Mouse (Mus musculus) stomach, embryonic 16.5 days (tissue): ENCODE measurements around the gene Tinagl1. TPM values are rescaled to one million over a fixed set of nuclear protein-coding genes. Genes with fewer than 3 reads are reported as not detected.

Source experiments
- ATAC-seq: fragments of 200-750 bp; cut with Nextera tagmentation; 2 replicates; pipeline ENCODE4 v1.8.0; 2017; ENCODE audit warnings: moderate number of reproducible peaks, moderate TSS enrichment; ENCODE audit not compliant: insufficient read depth, low FRiP score
- H3K27ac ChIP-seq: fragments of 300-500 bp; sonication (generic); 2 replicates; pipeline ENCODE4 v1.5.1; 2014; ENCODE audit warnings: low read length
- H3K27me3 ChIP-seq: fragments of 300-500 bp; sonication (generic); 2 replicates; pipeline ENCODE4 v1.6.1; 2014; ENCODE audit warnings: low read length, control low read depth, mixed read lengths; ENCODE audit not compliant: control insufficient read depth, insufficient read depth
- H3K36me3 ChIP-seq: fragments of 300-500 bp; sonication (generic); 2 replicates; pipeline ENCODE4 v1.6.1; 2014; ENCODE audit warnings: low read length; ENCODE audit not compliant: control insufficient read depth, insufficient read depth
- H3K4me1 ChIP-seq: fragments of 300-500 bp; sonication (generic); 2 replicates; pipeline ENCODE4 v1.6.1; 2014; ENCODE audit warnings: low read length, control low read depth, mixed read lengths; ENCODE audit not compliant: control insufficient read depth, insufficient read depth
- H3K4me2 ChIP-seq: fragments of 300-500 bp; sonication (generic); 2 replicates; pipeline ENCODE4 v1.6.1; 2014; ENCODE audit warnings: low read depth, low read length, mixed read lengths
- H3K4me3 ChIP-seq: fragments of 300-500 bp; sonication (generic); replicated peaks from 2 replicates; pipeline ENCODE4 v1.5.1; 2014; ENCODE audit warnings: mild to moderate bottlenecking, low read length
- H3K9ac ChIP-seq: fragments of 300-500 bp; sonication (generic); 2 replicates; pipeline ENCODE4 v1.6.1; 2014; ENCODE audit warnings: low read length
- H3K9me3 ChIP-seq: fragments of 300-500 bp; sonication (generic); replicated peaks from 2 replicates; pipeline ENCODE4 v1.6.1; 2016; ENCODE audit warnings: low read length, control low read depth; ENCODE audit not compliant: control insufficient read depth
- WGBS: fragments of 180-500 bp; shearing (Covaris S2); extraction: QIAGEN DNeasy Blood & Tissue Kit; methylation state at CpG from one replicate; pipeline ENCODE4 v1.1.7; 2014; 5-methylcytosine and 5-hydroxymethylcytosine counted together
- polyA plus RNA-seq: library from polyadenylated mRNA; unstranded; fragments of >200 nt; fragmentation: Nextera tagmentation; extraction: Ambion mirVana; gene quantifications from 2 replicates; pipeline ENCODE4 v1.2.1, GENCODE M21; 2015

Gene Tinagl1
- polyA plus RNA-seq, 1 experiment from 2014 or later = 62.7 TPM

DNA sequence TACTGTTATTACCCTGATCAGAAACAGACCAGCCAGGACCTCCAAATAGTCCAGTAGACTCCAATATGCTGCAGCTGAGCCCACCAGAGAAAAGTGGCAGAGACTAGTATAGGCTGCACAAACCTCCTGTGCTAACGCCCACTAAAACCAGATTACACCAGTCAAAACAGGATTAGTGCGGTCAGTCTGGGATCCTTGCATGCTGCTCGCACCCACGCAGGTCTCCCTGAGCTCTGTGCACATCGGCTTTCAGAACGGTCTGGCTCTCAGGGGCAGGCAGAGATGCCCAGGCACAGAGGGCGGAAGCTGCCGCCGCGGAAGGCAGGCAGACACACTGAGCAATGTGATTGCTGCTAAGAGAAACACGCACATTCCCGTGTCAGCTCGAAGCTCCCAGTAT lies 8.1 kb upstream of the Tinagl1 start:
- Histone ChIP-seq H3K4me2 (no peak overlapping the region), H3K36me3 (no peaks in the 10 kb centered on the region), H3K27me3 (no peaks in the 10 kb centered on the region), H3K4me1 (no peaks in the 10 kb centered on the region), H3K4me3 (no peak overlapping the region), H3K27ac (no peak overlapping the region), H3K9me3 (no peaks in the 10 kb centered on the region), H3K9ac (no peak overlapping the region)
- 64% methylated on average over 13 of the region's 13 CpGs for WGBS
- ATAC-seq = no peak

GRCm38 (mm10) chr4:130181886-130182285 lies 7.0 kb upstream of the Tinagl1 start:
- no peak overlapping the region for H3K4me3 ChIP-seq
- H3K4me2 ChIP-seq = no peak overlapping the region
- ATAC-seq = no peak
- no peak overlapping the region for H3K27ac ChIP-seq
- H3K9ac ChIP-seq = no peak overlapping the region
- peaks cover 9% of the 10 kb centered on the region for H3K4me1 ChIP-seq
- H3K9me3 ChIP-seq = no peaks in the 10 kb centered on the region
- H3K27me3 ChIP-seq = no peaks in the 10 kb centered on the region
- WGBS = 32% methylated on average over 4 of the region's 4 CpGs
- H3K36me3 ChIP-seq = no peaks in the 10 kb centered on the region

- no peak overlapping the region for H3K9ac ChIP-seq
- no peaks in the 10 kb centered on the region for H3K27me3 ChIP-seq
- peaks cover 11% of the 10 kb centered on the region for H3K4me1 ChIP-seq
- H3K36me3 ChIP-seq = no peaks in the 10 kb centered on the region
- WGBS = 65% methylated on average over 7 of the region's 7 CpGs
- no peak for ATAC-seq
- H3K27ac ChIP-seq = no peak overlapping the region
- H3K9me3 ChIP-seq = no peaks in the 10 kb centered on the region
- no peak overlapping the region for H3K4me2 ChIP-seq
- H3K4me3 ChIP-seq = no peak overlapping the region
These were observed 6.1 kb upstream of the Tinagl1 start for GRCm38 (mm10) chr4:130180909-130181602.

DNA sequence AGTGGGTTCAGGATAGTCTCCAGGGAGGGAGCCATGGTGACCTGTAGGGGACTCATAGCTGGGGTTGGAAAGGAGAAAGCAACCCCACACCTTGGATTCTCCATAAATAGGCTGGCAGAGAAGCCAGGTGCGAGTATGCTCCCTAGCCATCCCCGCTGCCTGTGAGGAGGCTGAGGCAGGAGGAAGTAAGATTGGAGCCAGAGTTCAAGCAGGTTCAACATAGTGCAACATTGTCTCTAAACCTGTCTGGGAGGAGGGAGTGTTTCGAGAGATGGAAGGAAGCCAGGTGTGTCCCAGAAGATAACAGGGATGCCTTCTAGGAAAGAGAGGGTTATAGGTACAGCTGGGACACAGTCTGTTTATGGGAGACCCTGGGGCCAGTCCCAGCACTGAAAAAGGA lies 5.0 kb upstream of the Tinagl1 start:
- H3K4me1 ChIP-seq = peaks cover 17% of the 10 kb centered on the region
- H3K4me2 ChIP-seq = no peak overlapping the region
- H3K27me3 ChIP-seq = no peaks in the 10 kb centered on the region
- no peak overlapping the region for H3K27ac ChIP-seq
- H3K4me3 ChIP-seq = no peak overlapping the region
- WGBS = 74% methylated on average over 3 of the region's 3 CpGs
- H3K9ac ChIP-seq = no peak overlapping the region
- H3K9me3 ChIP-seq = no peaks in the 10 kb centered on the region
- ATAC-seq = no peak
- H3K36me3 ChIP-seq = no peaks in the 10 kb centered on the region

DNA sequence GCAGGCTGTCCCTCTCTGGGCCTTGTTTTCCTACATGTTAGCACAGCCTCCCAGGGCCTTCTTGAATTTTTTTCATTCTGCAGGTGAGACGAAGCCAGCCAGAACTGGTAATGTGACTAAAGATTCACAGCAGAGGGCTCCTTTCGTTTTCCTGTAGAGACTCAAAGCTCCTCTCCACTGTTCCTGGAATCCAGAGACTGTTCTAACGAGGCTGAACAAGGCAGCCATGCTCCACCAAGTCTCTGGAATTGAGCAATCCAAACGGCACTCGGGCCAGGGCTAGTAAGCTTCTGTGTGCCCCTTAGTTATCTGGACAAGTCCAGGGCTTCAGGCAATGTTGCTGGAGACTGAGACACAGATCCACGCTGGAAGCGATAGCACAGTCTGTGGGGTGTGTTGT lies 2.6 kb upstream of the Tinagl1 start:
- H3K27ac ChIP-seq = peak overlapping the region; percentile 61
- no peak overlapping the region for H3K4me2 ChIP-seq
- no peaks in the 10 kb centered on the region for H3K9me3 ChIP-seq
- no peak for ATAC-seq
- H3K36me3 ChIP-seq = no peaks in the 10 kb centered on the region
- no peaks in the 10 kb centered on the region for H3K27me3 ChIP-seq
- WGBS = 66% methylated on average over 7 of the region's 7 CpGs
- H3K9ac ChIP-seq = peak overlapping the region; percentile 47
- H3K4me3 ChIP-seq = no peak overlapping the region
- H3K4me1 ChIP-seq = peaks cover 36% of the 10 kb centered on the region

DNA sequence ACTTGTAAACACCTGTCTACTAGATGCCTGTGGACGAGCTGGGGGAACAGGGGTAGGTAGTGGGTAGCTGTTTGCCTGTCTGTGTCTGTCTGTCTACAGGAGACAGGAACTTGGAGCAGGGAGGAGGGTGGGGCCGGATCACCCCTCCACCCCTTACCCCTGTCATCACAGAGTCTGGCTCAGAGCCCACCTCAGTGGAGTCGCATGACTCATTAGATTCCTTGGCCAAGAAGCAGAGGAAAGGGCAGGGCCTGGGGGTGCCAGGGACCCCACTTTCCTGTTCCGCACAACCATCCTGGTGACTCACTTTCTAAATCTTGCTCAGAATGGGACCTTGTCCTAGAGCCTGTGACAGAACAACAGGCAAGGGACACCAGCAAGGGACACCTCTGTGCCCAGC lies 2.2 kb upstream of the Tinagl1 start:
- no peaks in the 10 kb centered on the region for H3K36me3 ChIP-seq
- peak overlapping the region; percentile 36; the same call in 1 of the 2 replicates for H3K9ac ChIP-seq
- no peak; the same call in 1 of the 2 replicates for ATAC-seq
- H3K27me3 ChIP-seq = no peaks in the 10 kb centered on the region
- WGBS = 43% methylated on average over 4 of the region's 4 CpGs
- H3K27ac ChIP-seq = peak overlapping the region; percentile 61
- H3K4me1 ChIP-seq = peaks cover 40% of the 10 kb centered on the region
- H3K9me3 ChIP-seq = no peaks in the 10 kb centered on the region
- no peak overlapping the region for H3K4me2 ChIP-seq
- no peak overlapping the region for H3K4me3 ChIP-seq

DNA sequence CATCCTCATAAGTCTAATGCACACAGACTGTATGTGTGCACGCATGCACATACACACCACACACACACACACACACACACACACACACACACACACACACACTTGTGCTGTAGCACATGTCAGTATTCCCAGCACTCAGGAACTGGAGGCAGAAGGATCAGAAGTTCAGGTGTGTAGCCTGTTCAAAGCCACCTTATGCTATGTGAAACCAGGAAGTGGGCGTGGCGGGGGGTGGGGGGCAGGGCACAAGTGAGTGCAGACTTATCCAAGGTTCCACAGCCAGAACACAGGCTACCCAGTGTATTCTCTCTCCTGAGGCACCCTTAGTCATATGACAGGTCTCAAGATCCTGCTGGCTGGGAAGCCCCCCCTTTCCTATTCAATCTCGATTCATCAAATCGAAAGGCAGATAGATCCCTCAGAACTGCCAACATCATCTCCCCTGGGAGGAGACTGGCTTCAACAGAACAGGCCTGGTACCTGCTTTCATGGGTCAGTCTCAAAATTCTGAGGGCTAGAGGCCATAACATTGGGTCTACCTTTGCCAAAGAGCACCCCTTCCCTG lies 1.3 kb upstream of the Tinagl1 start:
- Histone ChIP-seq H3K4me2 (no peak overlapping the region), H3K9me3 (no peaks in the 10 kb centered on the region), H3K27me3 (no peaks in the 10 kb centered on the region), H3K9ac (no peak overlapping the region), H3K4me3 (no peak overlapping the region), H3K4me1 (peaks cover 49% of the 10 kb centered on the region), H3K36me3 (no peaks in the 10 kb centered on the region), H3K27ac (no peak overlapping the region)
- WGBS = 73% methylated on average over 5 of the region's 5 CpGs
- no peak for ATAC-seq

DNA sequence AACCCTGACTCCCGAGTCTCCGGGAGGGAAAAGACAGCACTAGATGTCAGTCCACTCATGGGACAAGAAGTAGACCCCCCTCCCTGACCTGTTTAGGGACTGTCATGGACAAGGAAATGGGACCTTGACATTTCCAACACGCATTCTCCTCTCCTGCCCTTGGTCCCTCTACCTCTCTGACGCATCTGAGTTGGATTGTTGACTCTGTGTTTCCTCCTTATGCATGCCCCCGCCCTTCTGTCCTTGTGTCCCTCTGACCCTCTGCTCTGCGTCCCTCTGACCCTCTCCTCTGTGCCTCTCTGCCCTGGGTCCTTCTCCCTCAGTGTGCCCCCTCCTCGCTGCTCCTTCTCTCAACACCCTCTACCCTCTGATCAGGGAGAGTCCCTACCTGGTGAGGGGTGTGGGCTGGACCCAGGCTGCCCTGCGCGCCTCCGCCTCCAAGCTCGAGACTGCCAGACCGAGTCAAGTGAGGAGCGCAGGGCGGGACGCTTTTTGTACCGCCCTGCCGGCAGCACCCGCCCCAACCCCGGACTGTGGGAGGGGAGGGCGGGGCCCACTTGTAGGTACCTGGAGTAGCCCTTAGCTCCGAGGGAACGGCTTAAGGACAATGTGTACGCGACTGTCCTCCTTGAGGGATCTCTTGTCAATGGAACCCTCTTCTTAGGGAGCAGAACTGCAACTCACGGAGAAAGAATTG lies 439 bp downstream of the Tinagl1 start:
- 2% methylated on average over 25 of the region's 25 CpGs for WGBS
- ATAC-seq = peak; percentile 85
- peak overlapping the region; percentile 60 for H3K4me2 ChIP-seq
- H3K4me1 ChIP-seq = peaks cover 50% of the 10 kb centered on the region
- H3K36me3 ChIP-seq = no peaks in the 10 kb centered on the region
- H3K4me3 ChIP-seq = peak overlapping the region; percentile 46
- no peaks in the 10 kb centered on the region for H3K27me3 ChIP-seq
- H3K9ac ChIP-seq = peak overlapping the region; percentile 68
- H3K9me3 ChIP-seq = no peaks in the 10 kb centered on the region
- peak overlapping the region; percentile 83 for H3K27ac ChIP-seq

GRCm38 (mm10) chr4:130173911-130174311 lies 1.0 kb downstream of the Tinagl1 start:
- no peaks in the 10 kb centered on the region for H3K9me3 ChIP-seq
- H3K9ac ChIP-seq = peak overlapping the region; percentile 68
- 29% methylated on average over 19 of the region's 19 CpGs for WGBS
- no peak for ATAC-seq
- H3K27ac ChIP-seq = peak overlapping the region; percentile 83
- no peaks in the 10 kb centered on the region for H3K36me3 ChIP-seq
- peaks cover 56% of the 10 kb centered on the region for H3K4me1 ChIP-seq
- no peaks in the 10 kb centered on the region for H3K27me3 ChIP-seq
- peak overlapping the region; percentile 46 for H3K4me3 ChIP-seq
- H3K4me2 ChIP-seq = peak overlapping the region; percentile 60
